Mouse (Mus musculus) heart, adult 18-20 months (tissue): Measurements from ENCODE around the gene Npas2. TPM values are rescaled to one million over a fixed set of nuclear protein-coding genes. Genes with fewer than 3 reads are reported as not detected.
A peak's percentile ranks its signal among the peaks of the same experiment; 100 is the strongest.

ENCODE experiments used
- DNase-seq, 2 experiments: peaks; one replicate each; pipeline ENCODE4 v3.0.0; 2021 to 2022; ENCODE audit warnings: mixed read lengths in 1 of 2
- total RNA-seq, 2 experiments: library from RNA; stranded (reverse); gene quantifications; 2 replicates each; pipeline ENCODE4 v1.2.3; 2021

The Npas2 gene
- total RNA-seq, 2 experiments from 2014 or later = 5.3 to 6.6 TPM

GRCm38 (mm10) chr1:39283323-39283722 is 89.8 kb downstream of the Npas2 start:
- no peak for DNase-seq

GRCm38 (mm10) chr1:39284786-39285185 is 91.3 kb downstream of the Npas2 start:
- peak; percentile 75 to 85 for DNase-seq

GRCm38 (mm10) chr1:39287076-39287475 is 93.5 kb downstream of the Npas2 start:
- no peak for DNase-seq

GRCm38 (mm10) chr1:39287831-39288230 is 94.3 kb downstream of the Npas2 start:
- DNase-seq = peak; percentile 49

GRCm38 (mm10) chr1:39288425-39288824 is 94.9 kb downstream of the Npas2 start:
- peak; percentile 23 to 31 for DNase-seq

GRCm38 (mm10) chr1:39292001-39292400 is 98.5 kb downstream of the Npas2 start:
- DNase-seq = no peak

- DNase-seq = no peak
Measured at GRCm38 (mm10) chr1:39298294-39298693, 104.8 kb downstream of the Npas2 start.

GRCm38 (mm10) chr1:39300243-39300642 is 106.7 kb downstream of the Npas2 start:
- no peak for DNase-seq

- DNase-seq = no peak
Measured at GRCm38 (mm10) chr1:39300676-39301075, 107.1 kb downstream of the Npas2 start.

GRCm38 (mm10) chr1:39302246-39302645 is 108.7 kb downstream of the Npas2 start:
- DNase-seq = no peak

- no peak for DNase-seq
Measured at GRCm38 (mm10) chr1:39303054-39303649, 109.6 kb downstream of the Npas2 start.

GRCm38 (mm10) chr1:39307291-39307690 is 113.8 kb downstream of the Npas2 start:
- DNase-seq = no peak

- DNase-seq = no peak
Measured at GRCm38 (mm10) chr1:39307971-39308370, 114.4 kb downstream of the Npas2 start.

- DNase-seq = no peak
Measured at GRCm38 (mm10) chr1:39309548-39309947, 116.0 kb downstream of the Npas2 start.

- DNase-seq = no peak
Measured at GRCm38 (mm10) chr1:39312345-39312967, 118.9 kb downstream of the Npas2 start.

GRCm38 (mm10) chr1:39313352-39314245 is 120.1 kb downstream of the Npas2 start:
- no peak for DNase-seq

- peak; percentile 68 to 74 for DNase-seq
Measured at GRCm38 (mm10) chr1:39317935-39318334, 124.4 kb downstream of the Npas2 start.

- DNase-seq = no peak
Measured at GRCm38 (mm10) chr1:39318870-39319269, 125.3 kb downstream of the Npas2 start.

GRCm38 (mm10) chr1:39321954-39322353 is 128.4 kb downstream of the Npas2 start:
- DNase-seq = peak in 1 of 2 experiments; percentile 42

- DNase-seq = peak; percentile 21 to 57
Measured at GRCm38 (mm10) chr1:39325228-39325627, 131.7 kb downstream of the Npas2 start.

- no peak for DNase-seq
Measured at GRCm38 (mm10) chr1:39327546-39327945, 134.0 kb downstream of the Npas2 start.

GRCm38 (mm10) chr1:39330857-39331594 is 137.5 kb downstream of the Npas2 start:
- peak; percentile 68 to 73 for DNase-seq
